Mouse (Mus musculus) ovary, postnatal 10 days (tissue): ENCODE measurements around the gene Dpy19l3.

ENCODE experiments used
- DNase-seq: peaks from one replicate; pipeline ENCODE4 v3.0.0; 2022; ENCODE audit warnings: low spot score

The Dpy19l3 gene

DNA sequence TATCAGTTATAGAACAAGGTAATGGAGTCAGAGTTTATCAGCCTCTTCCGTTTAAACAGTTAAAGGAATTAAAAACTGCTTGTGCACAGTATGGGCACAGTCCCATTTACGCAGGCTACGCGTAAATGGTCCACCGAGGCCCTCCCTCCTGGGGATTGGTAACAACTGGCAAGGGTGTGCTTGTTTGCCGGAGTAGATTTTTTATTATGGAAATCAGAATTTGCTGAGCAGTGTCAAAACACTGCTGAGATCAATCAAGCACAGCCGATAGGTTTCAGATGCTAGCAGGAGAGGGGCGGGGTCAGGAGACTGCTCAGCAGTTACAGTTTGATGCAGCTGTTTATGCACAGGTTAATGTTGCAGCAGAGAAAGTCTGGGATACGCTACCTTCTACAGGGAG is 66.0 kb downstream of the Dpy19l3 start:
- DNase-seq, result no peak

DNA sequence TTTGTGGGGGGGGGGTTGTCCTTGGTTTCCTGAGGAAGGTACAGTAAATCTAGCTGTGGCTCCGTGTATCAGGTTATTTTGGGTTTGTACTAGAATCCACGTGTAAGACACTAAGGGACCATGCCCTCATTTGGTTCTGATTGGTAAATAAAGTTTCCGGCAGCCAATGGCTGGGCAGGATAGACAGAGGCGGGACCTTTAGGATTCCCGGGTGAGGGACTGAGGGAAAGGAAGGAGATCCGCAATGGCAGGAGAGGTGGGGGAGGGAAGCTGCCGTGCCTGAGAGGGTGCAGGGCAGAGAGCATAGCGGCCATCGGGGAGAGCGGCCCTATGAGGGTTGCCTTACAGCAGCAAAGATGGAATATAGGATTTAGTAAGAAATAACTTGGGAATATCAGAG is 67.0 kb downstream of the Dpy19l3 start:
- no peak for DNase-seq

DNA sequence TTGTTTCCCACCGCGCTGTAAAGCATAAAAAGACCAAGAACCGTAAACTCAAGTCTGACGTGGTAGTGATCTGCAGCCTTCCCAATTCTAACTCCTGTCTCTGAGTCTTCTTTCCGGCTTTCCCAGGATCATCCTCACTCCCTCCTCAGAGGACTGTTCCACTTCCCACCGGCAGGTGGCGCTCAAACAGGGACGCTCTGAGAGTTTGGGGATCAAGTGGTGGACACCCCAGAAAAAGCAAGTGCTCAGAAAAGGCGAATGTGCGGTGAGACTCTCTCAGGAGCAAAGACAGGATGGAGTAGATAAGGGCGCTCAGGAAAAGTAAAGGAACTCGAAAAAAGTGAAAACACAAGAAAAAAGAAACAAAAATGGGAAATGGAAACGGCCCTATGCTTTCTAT is 67.5 kb downstream of the Dpy19l3 start:
- DNase-seq, result peak; percentile 21

DNA sequence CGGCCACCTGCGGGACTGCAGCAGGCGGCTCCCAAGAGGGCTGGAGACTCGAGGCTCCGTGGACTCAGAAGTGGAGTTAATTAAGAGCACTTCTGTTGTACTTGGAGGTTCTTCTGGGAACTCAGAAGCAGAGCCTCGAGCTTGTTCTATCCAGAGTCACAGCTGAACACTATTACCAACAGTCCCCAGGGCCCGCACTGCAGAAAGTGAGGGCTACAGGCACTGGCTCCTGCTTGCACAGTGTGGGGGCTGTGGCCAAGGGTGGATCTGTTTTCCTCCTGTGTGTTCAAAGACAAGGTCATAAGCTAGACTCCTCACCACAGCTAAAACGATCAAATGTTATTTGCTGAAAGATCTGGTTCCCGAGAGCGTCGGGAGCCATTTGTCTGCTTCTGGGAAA is 68.0 kb downstream of the Dpy19l3 start:
- DNase-seq, result no peak

GRCm38 (mm10) chr7:35683409-35684122 is 70.7 kb downstream of the Dpy19l3 start:
- DNase-seq, result no peak

- DNase-seq, result no peak
These were observed 72.7 kb downstream of the Dpy19l3 start for GRCm38 (mm10) chr7:35681559-35681958.

- DNase-seq, result no peak
These were observed 75.3 kb downstream of the Dpy19l3 start for GRCm38 (mm10) chr7:35678976-35679375.

- no peak for DNase-seq
These were observed 85.9 kb downstream of the Dpy19l3 start for GRCm38 (mm10) chr7:35668066-35669041.

- no peak for DNase-seq
These were observed 90.4 kb downstream of the Dpy19l3 start for GRCm38 (mm10) chr7:35663790-35664376.

DNA sequence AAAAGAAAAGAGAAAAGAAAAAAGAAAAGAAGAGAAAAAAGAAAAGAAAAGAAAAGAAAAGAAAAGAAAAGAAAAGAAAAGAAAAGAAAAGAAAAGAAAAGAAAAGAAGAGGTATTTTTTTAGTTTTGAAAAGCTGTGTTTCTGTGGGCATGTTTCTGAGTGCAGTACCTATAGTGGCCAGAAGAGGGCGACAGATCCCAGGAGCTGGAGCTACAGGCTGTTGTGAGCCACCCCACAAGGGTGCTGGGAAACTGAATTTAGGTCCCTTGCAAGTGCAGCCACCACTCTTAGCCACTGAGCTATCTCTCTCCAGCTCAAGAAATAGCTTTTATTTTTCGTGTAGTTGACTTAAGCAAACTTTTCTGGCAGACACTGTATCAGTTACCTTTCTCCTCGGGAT is 95.1 kb downstream of the Dpy19l3 start:
- DNase-seq, result no peak

GRCm38 (mm10) chr7:35657829-35658228 is 96.4 kb downstream of the Dpy19l3 start:
- DNase-seq, result no peak

DNA sequence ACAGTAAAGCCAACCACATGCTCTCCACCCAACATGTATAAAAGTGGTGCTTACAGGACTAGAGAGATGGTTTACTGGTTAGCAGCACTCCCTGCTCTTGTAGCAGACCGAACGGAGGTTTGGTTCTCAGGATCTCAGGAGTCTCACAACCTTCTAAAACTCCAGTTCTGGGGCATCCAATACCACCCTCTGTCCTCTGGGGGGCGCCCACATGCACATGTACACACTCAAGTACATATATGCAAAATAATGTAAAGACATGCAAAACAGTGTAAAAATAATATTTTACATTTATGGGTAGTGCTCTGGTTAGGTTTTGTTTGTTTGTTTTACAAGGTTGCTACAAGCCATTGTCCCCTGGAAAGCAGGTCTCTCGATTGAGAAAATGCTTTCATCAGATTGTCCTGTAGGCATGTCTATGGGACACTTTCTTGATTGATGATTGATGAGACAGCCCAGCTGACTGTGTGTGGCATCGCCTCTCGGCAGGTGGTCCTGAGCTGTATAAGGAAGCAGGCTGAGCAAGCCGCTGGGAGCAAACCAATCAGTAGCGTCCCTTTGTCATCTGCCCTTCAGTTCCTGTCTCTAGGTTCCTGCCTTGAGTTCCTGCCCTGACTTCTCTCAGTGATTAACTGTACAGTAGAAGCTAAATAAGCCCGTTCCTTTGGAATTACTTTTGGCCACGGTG is 102.5 kb downstream of the Dpy19l3 start:
- DNase-seq, result no peak

- no peak for DNase-seq
These were observed 103.4 kb downstream of the Dpy19l3 start for GRCm38 (mm10) chr7:35650716-35651410.

DNA sequence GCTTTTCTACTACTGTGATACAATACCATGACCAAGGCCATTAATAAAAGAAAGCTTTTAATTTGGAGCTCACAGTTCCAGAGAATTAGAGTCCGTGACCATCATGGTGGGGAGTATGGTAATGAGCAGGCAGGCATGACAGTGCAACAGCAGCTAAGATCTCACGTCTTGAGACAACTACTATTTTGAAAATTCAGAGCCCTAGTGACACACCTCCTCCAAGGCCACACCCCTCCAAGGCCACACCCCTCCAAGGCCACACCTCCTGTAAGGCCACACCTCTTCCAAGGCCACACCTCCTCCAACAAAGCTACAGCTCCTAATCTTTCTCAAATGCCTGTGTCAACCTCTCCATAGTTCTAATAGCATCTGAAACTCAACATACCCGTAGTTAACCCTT is 105.2 kb downstream of the Dpy19l3 start:
- no peak for DNase-seq

GRCm38 (mm10) chr7:35648239-35649069 is 105.8 kb downstream of the Dpy19l3 start:
- DNase-seq, result no peak

DNA sequence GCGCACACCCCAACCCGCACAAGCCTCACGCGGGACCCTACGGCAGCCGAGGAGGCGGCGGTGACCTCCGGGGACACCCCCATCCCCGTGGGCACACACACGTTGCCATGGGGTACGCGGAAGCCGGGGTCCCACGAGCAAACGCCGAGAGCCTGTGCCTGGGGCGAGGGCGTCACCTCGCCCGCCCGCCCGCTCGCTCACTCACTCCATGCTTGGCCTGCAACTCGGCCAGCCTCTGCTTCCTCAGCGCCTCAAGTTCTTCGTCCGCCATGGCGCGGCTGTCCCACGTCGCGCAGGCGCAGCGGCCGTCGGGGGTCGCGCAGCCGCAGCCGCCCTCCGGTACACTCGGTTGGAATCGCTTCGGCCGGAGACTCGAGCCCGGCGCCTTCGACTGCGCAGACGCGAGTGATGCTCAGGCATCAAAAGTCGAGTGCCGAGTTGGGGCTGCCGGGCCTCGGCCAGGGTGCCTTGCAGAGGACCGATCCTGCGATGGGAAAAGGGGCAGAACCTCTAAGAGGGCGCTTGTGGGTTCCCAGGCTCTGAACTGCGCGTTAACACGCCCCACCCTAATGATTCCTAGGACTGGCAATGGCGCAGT is 107.1 kb downstream of the Dpy19l3 start, which contains the start of gene Pdcd5:
Gene Pdcd5 (minus strand): TSS at position 421 of the 598 bp plus-strand sequence.
- peak; percentile 99 for DNase-seq

DNA sequence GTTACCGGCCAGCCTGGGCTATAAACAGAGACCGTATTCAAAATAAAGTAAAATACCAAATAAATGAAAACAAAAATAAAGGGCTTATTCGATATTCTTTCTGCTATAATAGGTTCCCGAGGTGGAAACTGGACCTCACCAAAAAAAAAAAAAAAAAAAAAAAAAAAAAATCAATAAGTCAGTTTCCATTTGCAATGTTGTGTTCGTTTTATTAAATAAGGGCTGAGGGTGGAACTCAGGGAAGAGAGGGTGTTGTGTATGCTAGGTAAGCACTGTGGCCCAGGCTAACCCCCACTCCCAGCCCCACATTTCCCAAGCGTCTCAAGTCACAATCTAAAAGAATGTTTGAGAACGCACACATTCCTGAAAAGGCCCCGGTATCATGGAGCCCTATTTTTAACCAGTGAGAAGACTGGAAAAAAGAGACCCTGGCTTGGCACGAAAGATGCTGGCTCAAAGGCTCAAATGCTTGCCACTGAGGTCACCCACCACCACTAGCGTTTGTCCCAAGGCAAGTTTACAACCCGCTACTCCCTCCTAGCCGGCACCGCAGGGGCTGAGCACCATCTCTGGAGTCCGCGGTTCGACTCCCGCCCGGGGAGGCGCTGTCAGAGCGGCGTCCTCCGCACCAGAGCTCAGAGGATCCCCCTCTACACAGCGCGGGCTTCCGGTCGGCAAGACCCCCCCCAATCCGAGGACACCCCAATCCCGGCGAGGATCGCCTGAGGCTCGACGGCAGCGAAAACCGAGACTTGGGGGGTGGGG is 107.8 kb downstream of the Dpy19l3 start:
- no peak for DNase-seq

GRCm38 (mm10) chr7:35640072-35640471 is 114.2 kb downstream of the Dpy19l3 start:
- DNase-seq, result no peak

DNA sequence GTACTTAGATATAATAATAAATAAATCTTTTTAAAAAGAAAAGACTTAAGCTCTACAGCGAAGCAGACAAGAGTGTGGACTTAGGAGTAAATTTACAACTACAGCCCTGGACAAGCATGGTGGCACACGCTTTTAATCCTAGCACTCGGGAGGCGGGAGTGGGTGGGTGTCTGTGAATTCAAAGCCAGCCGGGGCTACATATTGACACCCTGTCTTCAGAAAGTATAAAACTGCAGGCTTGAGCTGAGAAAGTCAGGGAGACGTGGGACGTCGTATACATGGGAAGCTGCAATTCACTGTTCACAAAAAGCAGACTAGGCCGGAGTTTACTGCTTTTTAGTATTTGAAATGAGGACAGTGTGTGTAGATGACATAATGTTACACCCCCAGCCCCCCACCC is 117.4 kb downstream of the Dpy19l3 start:
- no peak for DNase-seq
